Mouse (Mus musculus) thymus, adult 18-20 months (tissue): ENCODE data around the gene Tmem184a.

Experiments used
- DNase-seq, 2 experiments: peaks; one replicate each; pipeline ENCODE4 v3.0.0; 2022; ENCODE audit warnings: mixed read lengths in 2 of 2

The Tmem184a gene

GRCm38 (mm10) chr5:139792159-139792775 lies 27.4 kb downstream of the Tmem184a start:
- no peak for DNase-seq

GRCm38 (mm10) chr5:139791227-139792158 lies 28.2 kb downstream of the Tmem184a start, which contains the start of gene Mafk:
Mafk (plus strand) TSS chr5:139791513.
- peak; percentile 95 to 96 for DNase-seq

GRCm38 (mm10) chr5:139789466-139789865 lies 30.3 kb downstream of the Tmem184a start:
- no peak for DNase-seq

GRCm38 (mm10) chr5:139781406-139781805 lies 38.3 kb downstream of the Tmem184a start:
- no peak for DNase-seq

- peak; percentile 60 to 72 for DNase-seq
These were observed 42.8 kb downstream of the Tmem184a start for GRCm38 (mm10) chr5:139776966-139777365.

GRCm38 (mm10) chr5:139775216-139775926 lies 44.3 kb downstream of the Tmem184a start, which contains the start of gene Ints1:
Ints1 (minus strand) TSS chr5:139775674.
- peak; percentile 89 to 93 for DNase-seq

- no peak for DNase-seq
These were observed 51.5 kb downstream of the Tmem184a start for GRCm38 (mm10) chr5:139768216-139768615.

- no peak for DNase-seq
These were observed 55.4 kb downstream of the Tmem184a start for GRCm38 (mm10) chr5:139764296-139764695.

GRCm38 (mm10) chr5:139758096-139758495 lies 61.6 kb downstream of the Tmem184a start:
- DNase-seq, result no peak

- no peak for DNase-seq
These were observed 63.1 kb downstream of the Tmem184a start for GRCm38 (mm10) chr5:139756586-139756985.

- no peak for DNase-seq
These were observed 63.6 kb downstream of the Tmem184a start for GRCm38 (mm10) chr5:139756135-139756534.

GRCm38 (mm10) chr5:139754753-139755152 lies 65.0 kb downstream of the Tmem184a start:
- DNase-seq, result no peak
